Mouse (Mus musculus) CH12F3 (cell line): ENCODE data around the gene Pear1.

Experiments
- in situ Hi-C: fragments of 300-500 bp; cut with MboI; formaldehyde crosslinking; loops from 2 replicates; pipeline ENCODE4 v1.14.3; 2020; ENCODE audit warnings: low sequenced_read_pairs

Pear1 gene

DNA sequence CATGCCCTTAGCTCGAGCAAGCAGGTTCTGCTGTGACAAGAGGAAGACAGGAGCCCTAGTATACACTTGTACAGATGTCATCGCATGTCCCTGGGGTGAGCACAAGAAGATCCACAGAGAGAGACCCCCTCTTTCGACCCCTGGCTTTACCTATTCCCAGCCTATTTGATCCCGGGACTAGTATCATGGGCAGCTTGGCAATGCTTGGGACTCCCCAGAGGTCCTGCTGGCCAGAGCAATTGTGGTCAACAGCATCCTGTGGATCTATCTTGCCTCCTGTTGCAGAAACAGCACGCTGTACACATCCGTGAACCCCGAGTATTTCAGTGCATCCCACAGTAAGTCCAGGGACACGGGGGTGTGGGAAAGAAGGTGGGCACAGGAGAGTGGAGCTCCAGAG is 12.8 kb downstream of the Pear1 start:
- in situ Hi-C loops = no loop called here

DNA sequence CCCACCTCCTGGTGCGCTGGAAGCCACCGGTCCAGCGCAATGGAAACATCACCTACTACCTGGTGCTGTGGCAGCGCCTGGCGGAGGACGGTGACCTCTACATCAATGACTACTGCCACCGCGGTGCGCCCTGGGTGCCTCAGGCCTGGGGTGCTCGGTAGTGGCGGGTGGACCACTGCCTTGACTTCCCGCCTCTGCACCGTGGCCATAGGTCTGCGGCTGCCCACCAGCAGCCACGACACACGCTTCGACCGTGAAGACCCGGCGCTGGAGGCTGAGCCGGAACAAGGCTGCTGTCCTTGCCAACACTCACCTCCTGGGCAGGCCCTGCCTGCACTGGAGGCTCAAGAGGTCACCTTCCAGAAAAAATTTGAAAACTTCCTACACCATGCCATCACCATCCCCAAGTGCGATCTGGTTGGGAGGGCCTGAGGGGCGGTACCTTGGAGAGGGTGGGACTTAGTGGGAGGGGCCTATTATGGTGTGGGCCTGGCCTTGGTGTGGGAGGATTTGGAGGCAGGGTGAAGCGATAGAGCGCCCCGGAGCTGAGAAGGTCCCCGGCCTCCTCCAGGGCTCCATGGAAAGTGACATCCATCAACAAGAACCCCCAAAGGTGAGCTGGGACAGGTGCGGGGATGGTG is 14.7 kb downstream of the Pear1 start:
- in situ Hi-C loops = no loop called here

DNA sequence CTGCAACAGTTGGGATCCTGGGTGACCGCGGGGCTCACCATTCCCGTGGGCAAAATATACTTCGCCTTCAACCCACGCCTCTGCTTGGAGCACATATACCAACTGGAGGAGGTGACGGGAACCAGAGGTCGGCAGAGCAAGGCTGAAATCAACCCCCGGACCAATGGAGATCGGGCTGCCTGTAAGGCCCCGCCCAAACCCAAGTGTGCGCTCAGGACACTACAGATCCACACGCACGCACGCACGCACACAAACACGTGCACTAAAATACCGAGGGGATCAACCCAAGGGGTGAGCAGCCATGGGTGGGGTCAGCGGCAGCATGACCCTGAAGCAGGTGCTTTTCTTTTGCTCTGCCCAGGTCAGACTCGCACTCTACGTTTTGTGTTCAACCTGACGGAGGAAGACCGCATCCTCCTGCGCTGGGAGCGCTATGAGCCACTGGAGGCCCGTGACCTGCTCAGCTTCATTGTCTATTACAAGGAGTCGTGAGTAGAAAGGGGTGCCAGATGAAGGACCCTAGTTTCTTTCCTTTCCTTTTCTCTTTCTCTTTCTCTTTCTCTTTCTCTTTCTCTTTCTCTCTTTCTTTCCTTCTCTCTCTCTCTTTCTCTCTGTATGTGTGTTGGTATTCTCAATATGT is 19.9 kb downstream of the Pear1 start:
- in situ Hi-C loops = no loop called here

GRCm38 (mm10) chr3:87801681-87802080 is 22.4 kb downstream of the Pear1 start:
- in situ Hi-C loops = no loop called here

- in situ Hi-C loops = no loop called here
Observed at GRCm38 (mm10) chr3:87796736-87797334, 27.3 kb downstream of the Pear1 start, which contains the start of gene Insrr. Gene Insrr (plus strand): TSS chr3:87796951.

DNA sequence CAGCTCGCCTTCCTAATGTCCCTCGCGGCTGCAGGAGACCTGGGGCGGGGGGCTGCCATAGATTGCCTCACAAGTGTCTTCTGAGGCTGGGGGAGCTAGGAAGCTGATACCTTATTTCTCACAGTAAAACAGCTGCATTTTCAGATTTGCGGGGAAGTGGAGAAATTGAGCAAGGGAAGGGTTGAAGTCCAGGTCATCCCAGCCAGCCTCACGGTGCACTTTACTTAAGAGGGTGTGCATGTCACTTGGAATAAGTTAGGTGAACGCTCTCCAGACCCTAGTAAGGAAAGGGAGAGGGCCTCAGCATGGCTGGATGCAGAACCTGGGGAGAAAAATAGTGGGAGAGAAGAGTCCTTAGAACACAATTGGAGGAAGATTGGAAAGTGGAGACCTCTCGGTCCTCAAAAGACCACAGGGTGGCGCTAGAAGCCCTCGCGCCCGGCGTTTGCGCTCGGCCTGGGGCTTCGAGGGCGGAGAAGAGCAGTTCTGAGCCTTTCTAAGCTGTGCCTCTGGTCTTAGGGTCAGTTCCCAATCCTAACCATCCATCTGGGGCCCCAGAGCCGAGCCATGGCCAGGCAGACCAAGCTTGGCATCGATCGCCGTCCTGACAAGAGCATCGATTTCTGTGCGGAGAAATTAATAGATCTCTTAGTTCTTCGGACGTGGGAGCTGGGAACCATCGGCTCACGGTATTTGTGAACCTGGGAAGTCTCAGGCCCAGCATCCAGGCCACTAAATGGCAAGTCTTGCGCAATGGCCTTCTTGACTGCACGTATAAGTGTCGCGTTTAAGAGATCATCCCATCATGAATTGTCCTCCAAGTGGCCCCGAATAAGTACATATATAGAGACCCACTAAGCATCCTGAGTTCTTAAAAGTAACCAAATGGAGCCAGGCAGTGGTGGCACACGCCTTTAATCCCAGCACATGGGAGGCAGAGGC is 28.5 kb downstream of the Pear1 start:
- in situ Hi-C loops = no loop called here

GRCm38 (mm10) chr3:87794922-87795325 is 29.2 kb downstream of the Pear1 start, which contains the start of gene Ntrk1:
Gene Ntrk1 (minus strand): TSS chr3:87795162.
- in situ Hi-C loops = no loop called here

DNA sequence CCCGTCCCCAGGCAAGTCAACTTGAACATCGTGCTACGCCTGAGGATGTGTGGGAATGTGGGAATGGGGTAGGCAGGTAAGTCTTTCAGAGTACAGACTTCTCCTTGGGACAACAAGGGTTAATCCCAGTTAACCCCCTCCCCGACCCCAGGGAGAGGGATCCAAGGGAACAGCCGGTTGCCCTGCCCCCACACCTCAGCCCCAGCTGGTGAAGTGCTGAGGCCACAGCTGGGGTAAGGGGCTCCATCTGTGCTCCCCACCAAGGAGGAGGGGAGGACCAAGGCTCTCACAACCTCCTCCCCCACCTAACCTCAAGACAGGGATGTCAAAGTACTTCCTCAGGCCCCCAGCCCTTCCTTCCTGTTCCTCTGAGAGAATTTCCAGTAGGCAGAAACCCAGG is 34.3 kb downstream of the Pear1 start:
- in situ Hi-C loops = no loop called here

- in situ Hi-C loops = no loop called here
Observed at GRCm38 (mm10) chr3:87789248-87789647, 34.9 kb downstream of the Pear1 start.

DNA sequence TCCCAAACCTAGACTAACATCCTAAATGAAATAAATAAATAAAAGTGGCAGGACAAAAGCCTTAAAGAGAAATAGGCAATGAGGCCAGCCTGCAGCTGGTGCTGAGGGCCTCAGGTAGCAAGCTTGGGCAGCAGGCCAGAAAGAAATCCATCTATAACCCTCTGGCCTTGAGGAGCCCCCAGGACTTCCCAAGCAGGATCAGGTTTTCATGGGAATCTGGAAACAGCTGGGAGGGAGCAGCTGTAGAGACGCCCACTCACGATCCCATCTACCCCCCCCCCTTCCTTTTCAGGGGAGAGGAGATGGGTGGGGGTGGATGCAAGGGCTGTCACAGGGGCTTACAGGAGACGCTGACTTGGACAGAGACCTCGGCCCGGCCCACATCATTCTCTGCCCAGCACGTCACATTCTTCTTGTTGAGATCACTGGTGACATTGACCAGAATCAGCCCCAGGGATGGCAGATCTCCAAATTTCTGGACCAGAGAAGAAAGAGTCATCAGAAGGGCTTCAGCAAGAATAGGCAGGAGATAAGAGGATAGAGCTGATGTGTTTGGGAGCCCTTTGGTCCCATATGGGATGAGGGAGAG is 38.4 kb downstream of the Pear1 start:
- in situ Hi-C loops = no loop called here

GRCm38 (mm10) chr3:87785156-87785555 is 39.0 kb downstream of the Pear1 start:
- in situ Hi-C loops = no loop called here

GRCm38 (mm10) chr3:87783282-87784023 is 40.7 kb downstream of the Pear1 start:
- in situ Hi-C loops = no loop called here

DNA sequence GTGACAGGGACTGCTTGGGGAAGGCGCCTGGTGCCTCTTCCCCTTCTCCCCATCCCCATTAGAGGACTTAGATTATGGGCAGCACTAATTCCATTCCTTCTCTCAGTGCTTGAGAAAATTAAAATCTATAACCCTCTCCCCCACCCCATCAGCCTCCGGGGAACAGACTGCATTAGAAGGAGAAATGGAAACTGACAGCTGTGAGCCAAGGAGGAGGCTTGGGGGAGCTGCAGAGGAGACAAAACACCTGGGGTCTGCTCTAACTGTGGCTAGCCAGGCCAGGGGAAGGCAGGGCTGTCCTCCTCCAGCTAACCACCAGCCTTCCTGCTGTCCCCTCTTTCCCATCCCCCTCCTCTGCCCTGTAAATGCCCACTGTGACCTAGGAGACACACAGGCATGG is 45.0 kb downstream of the Pear1 start:
- in situ Hi-C loops = no loop called here

DNA sequence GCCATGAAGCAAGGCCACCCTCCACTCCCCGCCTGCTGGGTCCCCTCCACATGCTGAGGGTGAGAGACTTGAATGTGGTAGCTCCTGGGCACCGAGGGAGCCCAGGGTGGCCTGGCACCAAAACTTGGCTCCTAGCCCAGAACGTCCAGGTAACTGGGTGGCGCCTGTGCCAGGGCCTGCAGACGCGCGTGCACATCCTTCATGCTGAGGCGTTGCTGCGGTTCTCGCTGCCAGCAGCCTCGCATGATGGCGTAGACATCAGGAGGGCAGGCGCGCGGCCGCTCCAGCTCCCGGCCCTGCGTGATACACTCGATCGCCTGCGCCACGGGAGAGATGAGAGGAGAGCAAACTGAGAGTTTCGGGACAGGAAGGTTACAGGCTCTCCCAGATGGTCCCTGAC is 45.8 kb downstream of the Pear1 start:
- in situ Hi-C loops = no loop called here

DNA sequence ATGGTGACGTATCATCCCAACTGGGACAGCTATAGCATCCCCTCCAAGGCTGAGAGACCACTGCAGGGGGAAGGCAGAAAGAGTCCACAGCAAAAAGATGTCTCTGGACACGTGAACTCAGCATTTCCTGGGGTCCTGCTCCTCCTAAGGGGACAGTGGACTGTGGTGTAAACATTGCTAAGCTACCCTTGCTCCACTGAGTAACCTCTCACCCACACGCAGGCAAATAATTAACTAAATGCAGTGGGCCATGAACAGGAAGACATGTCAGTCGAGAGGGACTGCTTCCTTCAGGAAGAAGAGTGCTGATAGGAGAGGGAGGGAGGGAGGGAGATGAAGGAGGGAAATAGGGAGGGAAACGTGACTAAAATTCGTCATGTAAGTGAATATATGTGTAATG is 53.0 kb downstream of the Pear1 start:
- in situ Hi-C loops = no loop called here

DNA sequence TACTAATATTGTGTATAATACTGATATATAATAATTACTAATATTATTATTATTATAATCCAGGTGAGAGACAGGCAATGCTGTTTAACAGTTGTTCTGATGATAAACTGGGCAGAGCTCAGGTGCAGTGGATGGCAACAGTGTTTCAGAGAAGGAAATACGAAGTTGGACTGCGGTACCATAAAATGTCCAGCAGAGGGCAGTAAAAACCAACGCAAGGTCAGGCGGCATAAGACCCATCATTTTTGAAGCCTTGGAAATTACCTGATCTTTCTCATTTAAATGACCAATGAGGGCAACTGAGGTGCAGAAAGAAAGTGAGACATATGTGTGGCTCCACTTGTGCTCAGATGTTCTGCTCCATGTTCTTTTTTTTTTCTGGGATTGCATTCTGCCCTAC is 53.8 kb downstream of the Pear1 start:
- in situ Hi-C loops = no loop called here

- in situ Hi-C loops = no loop called here
Observed at GRCm38 (mm10) chr3:87769506-87769905, 54.6 kb downstream of the Pear1 start.

- in situ Hi-C loops = no loop called here
Observed at GRCm38 (mm10) chr3:87768844-87769243, 55.3 kb downstream of the Pear1 start.

DNA sequence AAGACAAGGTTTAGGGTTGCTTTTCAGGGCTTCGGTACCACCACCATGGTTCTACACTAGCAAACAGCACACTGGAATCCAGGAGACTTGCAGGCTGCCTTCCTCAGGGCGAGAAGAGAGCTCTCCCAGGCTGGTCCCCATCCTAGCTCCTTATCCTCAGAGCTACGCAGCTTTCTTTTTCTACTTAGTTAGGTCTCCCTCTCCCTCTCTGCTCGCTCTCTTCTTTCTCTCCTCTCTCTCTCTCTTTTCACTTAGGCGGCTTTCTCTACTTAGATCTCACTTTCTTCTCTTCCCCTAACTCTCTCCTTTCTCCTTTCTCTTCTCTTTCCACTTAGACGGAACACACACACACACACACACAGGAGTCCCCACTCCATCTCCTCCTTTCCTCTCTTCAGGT is 55.7 kb downstream of the Pear1 start:
- in situ Hi-C loops = no loop called here

DNA sequence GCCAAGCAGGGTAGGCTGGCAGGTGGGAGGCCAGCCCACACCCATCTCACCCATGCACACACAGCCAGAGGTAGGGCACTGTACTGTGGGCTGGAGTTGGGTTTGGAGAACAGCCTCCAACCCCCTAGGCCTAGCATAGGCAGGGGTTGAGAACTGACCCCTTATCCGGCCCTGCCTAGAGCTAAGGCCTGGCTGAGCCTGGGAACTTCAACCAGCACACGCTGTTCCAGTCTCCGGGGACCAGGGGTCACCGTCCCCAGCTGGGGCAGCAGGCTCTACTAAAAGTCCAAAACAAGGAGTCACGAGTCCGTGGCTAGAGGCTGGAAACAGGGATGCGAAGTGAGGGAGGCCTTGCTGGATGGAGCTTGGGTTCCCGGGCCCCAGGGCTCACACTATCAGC is 56.3 kb downstream of the Pear1 start:
- in situ Hi-C loops = no loop called here
